Mouse (Mus musculus) kidney, embryonic 16.5 days (tissue): Measurements from ENCODE around the gene Fmnl2. TPM values are rescaled to one million over a fixed set of nuclear protein-coding genes. Genes with fewer than 3 reads are reported as not detected.

ENCODE experiments used
- ATAC-seq: fragments of 200-750 bp; cut with Nextera tagmentation; 2 replicates; pipeline ENCODE4 v1.8.0; 2017; ENCODE audit warnings: moderate TSS enrichment; ENCODE audit not compliant: low FRiP score, low TSS enrichment
- H3K27ac ChIP-seq: fragments of 300-500 bp; sonication (generic); 2 replicates; pipeline ENCODE4 v1.5.1; 2014; ENCODE audit warnings: low read length
- H3K27me3 ChIP-seq: fragments of 300-500 bp; sonication (generic); 2 replicates; pipeline ENCODE4 v1.6.1; 2014; ENCODE audit warnings: low read length, control low read depth, mixed read lengths; ENCODE audit not compliant: insufficient read depth
- H3K36me3 ChIP-seq: fragments of 300-500 bp; sonication (generic); 2 replicates; pipeline ENCODE4 v1.6.1; 2014; ENCODE audit warnings: low read length, control low read depth, mixed read lengths; ENCODE audit not compliant: insufficient read depth
- H3K4me1 ChIP-seq: fragments of 300-500 bp; sonication (generic); 2 replicates; pipeline ENCODE4 v1.6.1; 2014; ENCODE audit warnings: low read length, control low read depth, mixed read lengths; ENCODE audit not compliant: insufficient read depth
- H3K4me2 ChIP-seq: fragments of 300-500 bp; sonication (generic); replicated peaks from 2 replicates; pipeline ENCODE4 v1.6.1; 2014; ENCODE audit warnings: low read depth, low read length
- H3K4me3 ChIP-seq: fragments of 300-500 bp; sonication (generic); 2 replicates; pipeline ENCODE4 v1.5.1; 2014; ENCODE audit warnings: mild to moderate bottlenecking, low read length
- H3K9ac ChIP-seq: fragments of 300-500 bp; sonication (generic); replicated peaks from 2 replicates; pipeline ENCODE4 v1.6.1; 2014; ENCODE audit warnings: low read length
- H3K9me3 ChIP-seq: fragments of 300-500 bp; sonication (generic); 2 replicates; pipeline ENCODE4 v1.6.1; 2016; ENCODE audit warnings: low read length, control low read depth
- WGBS: fragments of 180-500 bp; shearing (Covaris S2); extraction: QIAGEN DNeasy Blood & Tissue Kit; methylation state at CpG from one replicate; pipeline ENCODE4 v1.1.7; 2014; 5-methylcytosine and 5-hydroxymethylcytosine counted together
- polyA plus RNA-seq: library from polyadenylated mRNA; unstranded; fragments of >200 nt; fragmentation: Nextera tagmentation; extraction: Ambion mirVana; gene quantifications from 2 replicates; pipeline ENCODE4 v1.2.1, GENCODE M21; 2015

Fmnl2 gene
- polyA plus RNA-seq, 1 experiment from 2014 or later = 5.7 TPM

DNA sequence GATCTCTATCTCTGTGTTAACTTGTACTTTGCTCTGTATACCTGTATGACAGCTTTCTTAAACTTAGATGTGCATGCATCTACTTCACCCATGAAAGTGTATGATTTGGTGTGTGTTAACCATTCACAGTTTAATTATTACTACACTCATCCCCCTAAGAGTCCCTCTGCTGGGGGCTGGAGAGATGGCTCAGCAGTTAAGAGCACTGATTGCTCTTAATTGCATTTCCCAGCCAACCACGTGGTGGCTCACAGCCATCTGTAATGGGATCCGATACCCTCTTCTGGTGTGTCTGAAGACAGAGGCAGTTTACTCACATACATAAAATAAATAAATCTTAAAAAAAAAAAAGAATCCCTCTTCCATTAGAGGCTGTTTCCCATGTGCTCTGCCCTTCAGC, 242.4 kb downstream of the Fmnl2 start:
- H3K4me3 ChIP-seq = no peak overlapping the region
- H3K36me3 ChIP-seq = peaks cover 19% of the 10 kb centered on the region
- H3K4me1 ChIP-seq = no peaks in the 10 kb centered on the region
- no peak overlapping the region for H3K4me2 ChIP-seq
- no peaks in the 10 kb centered on the region for H3K27me3 ChIP-seq
- no peak overlapping the region for H3K27ac ChIP-seq
- ATAC-seq = peak; percentile 39; the same call in 1 of the 2 replicates
- H3K9ac ChIP-seq = no peak overlapping the region
- H3K9me3 ChIP-seq = no peaks in the 10 kb centered on the region
- WGBS = 26% methylated on average over 2 of the region's 2 CpGs

DNA sequence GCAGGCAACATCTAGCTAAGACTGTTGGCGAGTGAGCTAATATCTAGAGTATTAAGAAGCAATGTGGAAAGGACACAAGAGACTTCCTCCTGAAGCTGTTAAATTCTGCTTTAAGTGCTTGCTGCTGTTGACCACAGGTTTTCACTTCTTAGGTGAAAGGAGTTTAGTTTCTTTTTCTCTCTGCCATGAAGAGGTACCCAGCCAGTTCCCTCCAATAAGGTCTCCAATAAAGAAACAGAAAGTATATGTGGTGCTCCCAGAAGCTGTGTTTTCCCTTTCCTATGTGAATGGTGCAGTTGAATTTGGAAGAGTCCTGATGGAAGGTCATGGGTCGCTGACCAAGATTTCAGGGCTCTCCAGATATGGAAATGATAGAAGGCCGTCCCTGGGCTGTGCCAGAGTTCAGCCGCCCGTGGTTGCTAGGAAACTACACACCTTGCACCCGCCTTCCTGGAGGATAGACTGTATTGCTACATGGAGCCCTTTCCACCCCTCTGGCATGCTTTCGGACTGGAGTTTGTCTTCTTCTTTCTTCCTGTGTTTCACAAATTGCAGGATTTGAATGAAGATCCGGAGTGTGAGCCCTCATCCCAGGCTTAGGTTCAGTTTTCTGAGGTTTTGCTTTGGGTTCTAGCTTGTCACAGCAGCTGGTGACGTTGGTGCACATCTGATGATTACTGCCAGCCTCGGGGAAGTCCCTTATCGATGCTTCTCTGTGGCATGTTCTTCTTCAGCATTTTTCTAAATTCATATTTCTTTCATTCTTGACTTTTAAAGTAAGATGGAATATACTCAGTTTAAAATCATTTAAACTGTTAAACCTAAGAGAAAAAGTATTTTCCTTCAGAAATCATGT, 244.5 kb downstream of the Fmnl2 start:
- no peaks in the 10 kb centered on the region for H3K9me3 ChIP-seq
- WGBS = 79% methylated on average over 11 of the region's 11 CpGs

DNA sequence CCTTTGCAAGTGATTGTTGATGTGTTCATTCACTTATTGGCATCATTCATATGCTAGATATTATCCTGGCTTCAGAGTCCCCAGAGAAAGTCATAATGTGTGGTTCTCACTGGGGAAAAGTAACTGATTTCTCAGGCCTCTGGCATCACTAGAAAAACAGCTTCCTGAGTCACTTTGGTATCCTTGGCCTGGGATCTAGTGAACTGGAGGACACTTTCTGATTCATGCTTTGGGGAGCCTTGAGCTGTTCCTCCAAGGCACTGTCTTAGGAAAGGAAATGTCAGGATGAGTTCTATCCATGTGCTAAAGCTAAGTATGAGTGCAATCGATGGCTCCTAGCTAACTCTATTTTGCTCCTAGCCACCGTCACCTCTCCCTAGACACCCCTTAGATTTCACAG, 245.2 kb downstream of the Fmnl2 start:
- 93% methylated on average over 2 of the region's 2 CpGs for WGBS
- Histone ChIP-seq H3K27ac (no peak overlapping the region), H3K4me2 (no peak overlapping the region), H3K4me3 (no peak overlapping the region), H3K27me3 (no peaks in the 10 kb centered on the region), H3K36me3 (peaks cover 32% of the 10 kb centered on the region), H3K4me1 (no peaks in the 10 kb centered on the region), H3K9me3 (no peaks in the 10 kb centered on the region), H3K9ac (no peak overlapping the region)
- ATAC-seq = no peak

More for the DNA sequence above, 244.5 kb downstream of the Fmnl2 start:
- H3K9ac ChIP-seq = no peak overlapping the region
- H3K27me3 ChIP-seq = no peaks in the 10 kb centered on the region
- H3K4me2 ChIP-seq = no peak overlapping the region
- peaks cover 28% of the 10 kb centered on the region for H3K36me3 ChIP-seq
- no peak overlapping the region for H3K27ac ChIP-seq
- no peak overlapping the region for H3K4me3 ChIP-seq
- H3K4me1 ChIP-seq = no peaks in the 10 kb centered on the region
- ATAC-seq = no peak

DNA sequence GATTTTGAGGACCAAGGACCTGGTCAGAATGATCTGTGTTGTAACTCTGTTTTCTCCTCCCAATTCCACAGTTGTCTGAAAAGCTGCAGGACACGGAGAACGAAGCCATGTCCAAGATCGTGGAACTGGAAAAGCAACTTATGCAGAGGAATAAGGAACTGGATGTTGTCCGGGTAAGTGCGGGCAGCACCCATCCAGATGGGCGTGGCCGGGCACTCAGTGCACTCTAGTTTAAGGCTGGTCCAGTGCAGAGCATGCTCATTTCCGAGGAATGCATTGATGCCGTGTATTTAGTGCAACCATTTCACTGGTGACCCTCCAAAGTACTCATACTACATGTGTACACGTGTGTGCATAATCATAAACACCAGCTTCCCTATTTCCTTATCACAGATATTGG, 247.7 kb downstream of the Fmnl2 start:
- H3K4me3 ChIP-seq = no peak overlapping the region
- no peaks in the 10 kb centered on the region for H3K4me1 ChIP-seq
- H3K27me3 ChIP-seq = no peaks in the 10 kb centered on the region
- no peaks in the 10 kb centered on the region for H3K9me3 ChIP-seq
- ATAC-seq = no peak
- H3K4me2 ChIP-seq = no peak overlapping the region
- no peak overlapping the region for H3K27ac ChIP-seq
- H3K36me3 ChIP-seq = peaks cover 33% of the 10 kb centered on the region
- no peak overlapping the region for H3K9ac ChIP-seq
- WGBS = 97% methylated on average over 10 of the region's 10 CpGs

DNA sequence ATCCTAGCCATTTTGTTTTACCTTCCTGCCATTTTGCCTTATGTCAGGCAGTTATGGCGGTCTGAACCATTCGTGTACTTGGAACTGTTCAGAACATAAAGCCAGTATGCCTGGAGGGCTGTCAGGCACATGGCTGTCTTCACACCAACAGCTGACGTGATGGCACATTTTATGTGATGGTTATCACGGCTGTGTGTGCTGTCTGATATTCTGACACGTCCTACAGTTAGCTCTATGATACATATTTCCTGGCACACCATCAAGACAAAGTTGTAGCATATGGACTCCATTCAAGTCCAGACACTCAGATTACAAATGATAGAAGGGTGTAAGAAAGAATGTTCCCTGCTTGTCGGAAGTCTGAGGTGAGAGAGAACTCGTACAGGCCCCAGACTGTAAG, 248.4 kb downstream of the Fmnl2 start:
- Histone ChIP-seq H3K27ac (no peak overlapping the region), H3K4me3 (no peak overlapping the region), H3K9ac (no peak overlapping the region), H3K27me3 (no peaks in the 10 kb centered on the region), H3K9me3 (no peaks in the 10 kb centered on the region), H3K4me2 (no peak overlapping the region), H3K4me1 (no peaks in the 10 kb centered on the region), H3K36me3 (peaks cover 37% of the 10 kb centered on the region)
- 81% methylated on average over 7 of the region's 7 CpGs for WGBS
- no peak for ATAC-seq

DNA sequence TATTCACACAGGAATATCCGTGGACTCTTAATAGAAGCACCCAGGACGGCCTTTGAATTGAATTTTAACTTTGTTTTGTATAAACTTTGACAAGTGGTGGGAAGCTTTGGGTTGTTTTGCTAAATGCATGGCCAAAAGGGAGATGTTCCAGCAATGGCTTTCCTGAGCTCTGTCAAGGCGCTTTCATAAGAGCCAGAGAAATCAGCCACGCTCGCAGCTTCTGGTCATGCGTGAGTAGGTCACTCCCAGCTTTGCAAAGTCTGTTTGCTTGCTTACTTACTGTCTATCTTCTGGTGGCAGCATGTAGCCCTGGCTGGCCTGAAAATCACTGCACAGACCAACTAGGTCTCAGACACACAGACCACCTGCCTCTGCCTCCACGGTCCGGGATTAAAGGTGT, 248.8 kb downstream of the Fmnl2 start:
- H3K9ac ChIP-seq = no peak overlapping the region
- no peaks in the 10 kb centered on the region for H3K4me1 ChIP-seq
- H3K27me3 ChIP-seq = no peaks in the 10 kb centered on the region
- no peaks in the 10 kb centered on the region for H3K9me3 ChIP-seq
- H3K4me3 ChIP-seq = no peak overlapping the region
- H3K4me2 ChIP-seq = no peak overlapping the region
- 85% methylated on average over 8 of the region's 8 CpGs for WGBS
- H3K36me3 ChIP-seq = peaks cover 37% of the 10 kb centered on the region
- ATAC-seq = no peak
- no peak overlapping the region for H3K27ac ChIP-seq

DNA sequence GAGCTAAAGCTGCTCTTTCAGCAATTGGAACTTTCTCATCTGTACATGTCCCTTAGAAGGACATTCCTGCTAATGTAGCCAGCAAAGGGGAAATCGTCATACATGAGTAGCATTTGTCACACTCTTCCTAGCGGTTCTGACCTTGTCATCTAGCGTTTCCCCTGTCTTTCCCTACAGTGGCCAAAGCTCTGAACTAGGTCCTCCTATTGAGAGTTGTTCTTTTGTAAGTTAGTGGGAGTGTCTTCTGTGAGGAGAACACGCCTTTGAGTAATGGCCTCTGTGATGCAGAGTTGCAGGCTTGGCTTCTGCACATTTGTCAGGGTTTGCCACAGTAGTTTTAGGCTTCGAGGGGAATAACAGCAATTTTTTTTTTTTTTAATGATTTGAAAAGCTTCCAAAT, 250.9 kb downstream of the Fmnl2 start:
- H3K27ac ChIP-seq = no peak overlapping the region
- H3K36me3 ChIP-seq = peaks cover 33% of the 10 kb centered on the region
- H3K4me3 ChIP-seq = no peak overlapping the region
- no peak for ATAC-seq
- no peak overlapping the region for H3K9ac ChIP-seq
- no peaks in the 10 kb centered on the region for H3K27me3 ChIP-seq
- WGBS = 82% methylated on average over 5 of the region's 5 CpGs
- no peaks in the 10 kb centered on the region for H3K4me1 ChIP-seq
- H3K4me2 ChIP-seq = no peak overlapping the region
- H3K9me3 ChIP-seq = no peaks in the 10 kb centered on the region

DNA sequence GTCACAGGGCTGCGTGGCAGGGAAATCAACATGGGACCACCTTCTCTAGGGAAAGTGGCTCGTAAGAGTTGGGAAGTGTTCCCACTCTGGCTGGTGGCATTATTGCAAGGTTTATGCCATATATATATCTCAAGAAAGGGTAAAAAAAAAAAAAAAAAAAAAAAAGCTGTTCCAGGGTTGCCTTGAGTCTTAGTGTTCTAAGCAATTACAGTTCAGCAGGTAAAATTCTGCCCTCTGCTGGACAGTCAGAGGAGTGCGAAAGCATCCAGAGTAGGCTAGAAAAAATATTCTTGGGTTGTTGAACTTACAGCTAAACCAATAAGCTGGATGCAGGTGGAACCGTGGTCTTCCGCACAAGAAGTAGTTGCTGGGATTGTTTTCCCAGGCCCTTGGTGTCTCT, 264.1 kb downstream of the Fmnl2 start:
- Histone ChIP-seq H3K27ac (no peak overlapping the region), H3K4me3 (no peak overlapping the region), H3K9me3 (no peaks in the 10 kb centered on the region), H3K27me3 (no peaks in the 10 kb centered on the region), H3K4me2 (no peak overlapping the region), H3K9ac (no peak overlapping the region), H3K36me3 (peaks cover 30% of the 10 kb centered on the region), H3K4me1 (no peaks in the 10 kb centered on the region)
- no peak for ATAC-seq
- WGBS = 64% methylated on average over 5 of the region's 5 CpGs

DNA sequence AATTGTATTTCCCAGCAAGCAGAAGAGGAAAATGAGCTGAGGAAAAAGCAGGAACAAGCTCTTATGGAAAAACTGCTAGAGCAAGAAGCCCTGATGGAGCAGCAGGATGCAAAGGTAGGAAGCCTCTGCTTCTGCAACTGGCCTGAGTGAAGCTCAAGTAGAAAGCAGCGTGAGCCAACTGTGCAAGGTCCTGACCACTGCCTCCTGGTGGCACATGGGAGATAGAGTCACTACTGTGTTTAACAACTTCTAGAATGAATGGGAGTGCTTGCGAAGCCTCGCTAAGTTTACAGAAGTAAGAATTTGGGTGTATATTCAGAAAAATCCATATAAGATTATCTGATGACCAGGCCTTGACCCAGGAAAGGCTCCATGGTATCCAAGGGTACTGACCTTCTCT, 268.3 kb downstream of the Fmnl2 start:
- Histone ChIP-seq H3K27me3 (no peaks in the 10 kb centered on the region), H3K4me3 (no peak overlapping the region), H3K9ac (no peak overlapping the region), H3K4me1 (no peaks in the 10 kb centered on the region), H3K36me3 (peaks cover 29% of the 10 kb centered on the region), H3K9me3 (no peaks in the 10 kb centered on the region), H3K4me2 (no peak overlapping the region), H3K27ac (no peak overlapping the region)
- no peak for ATAC-seq
- 94% methylated on average over 3 of the region's 3 CpGs for WGBS

DNA sequence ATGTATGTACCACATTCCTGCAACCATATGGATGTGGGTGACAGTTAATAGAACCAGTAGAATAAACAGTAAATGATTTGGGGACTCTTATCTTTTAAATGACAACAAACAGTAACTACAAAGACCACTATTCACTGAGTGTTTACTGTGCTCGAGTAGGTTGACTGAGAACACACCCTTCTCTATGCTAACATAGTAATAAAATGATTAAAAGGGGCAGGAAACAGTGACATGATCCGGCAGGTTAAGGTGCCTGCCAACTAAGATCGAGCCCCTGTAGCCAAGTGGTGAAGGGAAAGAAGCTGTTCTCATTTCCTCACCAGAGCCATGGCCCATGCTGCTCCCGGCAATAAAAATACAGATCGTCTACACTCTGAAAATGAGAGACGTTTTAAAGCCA, 271.4 kb downstream of the Fmnl2 start:
- ATAC-seq = no peak
- H3K27me3 ChIP-seq = no peaks in the 10 kb centered on the region
- H3K27ac ChIP-seq = no peak overlapping the region
- H3K4me1 ChIP-seq = no peaks in the 10 kb centered on the region
- peaks cover 31% of the 10 kb centered on the region for H3K36me3 ChIP-seq
- H3K9ac ChIP-seq = no peak overlapping the region
- no peaks in the 10 kb centered on the region for H3K9me3 ChIP-seq
- no peak overlapping the region for H3K4me2 ChIP-seq
- no peak overlapping the region for H3K4me3 ChIP-seq
- WGBS = 57% methylated on average over 6 of the region's 6 CpGs
